Mouse (Mus musculus): ENCODE results near the gene Srrm4.

Srrm4 gene

GRCm38 (mm10) chr5:116553106-116553505, 38.5 kb downstream of the Srrm4 start:
- no peak for DNase-seq (ENCODE audit: low spot score in 2 of 2)

- DNase-seq (ENCODE audit: low spot score in 2 of 2), result no peak
Observed at GRCm38 (mm10) chr5:116552584-116552983, 39.0 kb downstream of the Srrm4 start.

- DNase-seq (ENCODE audit: low spot score in 2 of 2), result no peak
Observed at GRCm38 (mm10) chr5:116545746-116546145, 45.9 kb downstream of the Srrm4 start.

- no peak for DNase-seq (ENCODE audit: low spot score in 2 of 2)
Observed at GRCm38 (mm10) chr5:116542317-116542716, 49.3 kb downstream of the Srrm4 start.

GRCm38 (mm10) chr5:116541128-116541527, 50.5 kb downstream of the Srrm4 start:
- DNase-seq (ENCODE audit: low spot score in 2 of 2), result no peak

GRCm38 (mm10) chr5:116539360-116539759, 52.3 kb downstream of the Srrm4 start:
- DNase-seq (ENCODE audit: low spot score in 2 of 2), result no peak

GRCm38 (mm10) chr5:116538491-116538890, 53.1 kb downstream of the Srrm4 start:
- DNase-seq (ENCODE audit: low spot score in 2 of 2), result no peak

GRCm38 (mm10) chr5:116526324-116526723, 65.3 kb downstream of the Srrm4 start:
- DNase-seq (ENCODE audit: low spot score in 2 of 2), result peak; percentile 44 to 60

GRCm38 (mm10) chr5:116525308-116525707, 66.3 kb downstream of the Srrm4 start:
- no peak for DNase-seq (ENCODE audit: low spot score in 2 of 2)

- peak; percentile 42 to 52 for DNase-seq (ENCODE audit: low spot score in 2 of 2)
Observed at GRCm38 (mm10) chr5:116523553-116523952, 68.1 kb downstream of the Srrm4 start.

GRCm38 (mm10) chr5:116523079-116523478, 68.5 kb downstream of the Srrm4 start:
- peak in 1 of 2 experiments; percentile 29 for DNase-seq (ENCODE audit: low spot score in 2 of 2)

GRCm38 (mm10) chr5:116522273-116522672, 69.3 kb downstream of the Srrm4 start:
- DNase-seq (ENCODE audit: low spot score in 2 of 2), result no peak

GRCm38 (mm10) chr5:116518047-116518446, 73.6 kb downstream of the Srrm4 start:
- DNase-seq (ENCODE audit: low spot score in 2 of 2), result no peak

GRCm38 (mm10) chr5:116512135-116512534, 79.5 kb downstream of the Srrm4 start:
- no peak for DNase-seq (ENCODE audit: low spot score in 2 of 2)

GRCm38 (mm10) chr5:116510229-116510628, 81.4 kb downstream of the Srrm4 start:
- no peak for DNase-seq (ENCODE audit: low spot score in 2 of 2)

GRCm38 (mm10) chr5:116501342-116501741, 90.3 kb downstream of the Srrm4 start:
- DNase-seq (ENCODE audit: low spot score in 2 of 2), result no peak

- no peak for DNase-seq (ENCODE audit: low spot score in 2 of 2)
Observed at GRCm38 (mm10) chr5:116498880-116499640, 92.6 kb downstream of the Srrm4 start.

- DNase-seq (ENCODE audit: low spot score in 2 of 2), result no peak
Observed at GRCm38 (mm10) chr5:116497866-116498265, 93.8 kb downstream of the Srrm4 start.

GRCm38 (mm10) chr5:116497205-116497604, 94.4 kb downstream of the Srrm4 start:
- no peak for DNase-seq (ENCODE audit: low spot score in 2 of 2)

GRCm38 (mm10) chr5:116496717-116497116, 94.9 kb downstream of the Srrm4 start:
- no peak for DNase-seq (ENCODE audit: low spot score in 2 of 2)

GRCm38 (mm10) chr5:116495466-116495865, 96.2 kb downstream of the Srrm4 start:
- DNase-seq (ENCODE audit: low spot score in 2 of 2), result no peak

- DNase-seq (ENCODE audit: low spot score in 2 of 2), result no peak
Observed at GRCm38 (mm10) chr5:116494377-116494776, 97.2 kb downstream of the Srrm4 start.

- no peak for DNase-seq (ENCODE audit: low spot score in 2 of 2)
Observed at GRCm38 (mm10) chr5:116492726-116493125, 98.9 kb downstream of the Srrm4 start.
